Mouse (Mus musculus) E14TG2a.4 (cell line): ENCODE results near the gene Tspan9.

Experiments
- CTCF ChIP-seq: conservative IDR thresholded peaks from 2 replicates; pipeline ENCODE4 v1.5.1; 2014; ENCODE audit warnings: low read length
- POU5F1 ChIP-seq: IDR thresholded peaks from 2 replicates; pipeline ENCODE4 v1.6.1; 2014; ENCODE audit warnings: low read length, borderline replicate concordance

DNA sequence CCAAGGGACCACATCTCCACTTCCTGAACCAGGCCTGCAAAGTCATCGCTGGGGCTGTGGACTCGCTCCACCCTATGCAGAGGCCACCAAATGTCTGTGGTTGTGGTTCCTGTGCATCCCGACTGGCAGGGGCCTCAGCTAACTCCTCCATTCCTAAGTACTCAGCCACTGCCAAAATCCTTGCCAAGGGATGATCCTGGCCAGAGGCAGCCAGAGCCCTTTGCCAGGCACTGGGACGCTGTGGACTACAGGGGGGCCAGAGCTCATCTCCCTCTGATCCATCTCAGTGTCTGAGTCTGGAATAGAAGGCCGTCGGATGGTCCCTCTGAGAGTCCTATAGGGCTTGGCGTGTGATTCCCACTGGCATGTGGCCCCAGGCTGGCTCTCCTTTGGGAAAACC, 193.5 kb downstream of the Tspan9 start:
- TF ChIP-seq CTCF (no peak), POU5F1 (no peak)
